Mouse (Mus musculus) G1E (cell line): ENCODE measurements around the gene Klhl36. TPM values are rescaled to one million over a fixed set of nuclear protein-coding genes. Genes with fewer than 3 reads are reported as not detected.

Source experiments
- ATAC-seq: 2 replicates; pipeline ENCODE4 v1.8.0; 2016; ENCODE audit warnings: mild to moderate bottlenecking; ENCODE audit not compliant: insufficient number of reproducible peaks, poor library complexity, low FRiP score, severe bottlenecking; ENCODE audit errors: extremely low read depth
- DNase-seq: peaks from one replicate; pipeline ENCODE4 v3.0.0; 2012; ENCODE audit warnings: low spot score
- H3K27me3 ChIP-seq: 2 replicates; pipeline ENCODE4 v1.6.1; 2012; ENCODE audit warnings: mild to moderate bottlenecking, low read length, inconsistent platforms; ENCODE audit not compliant: insufficient read depth
- H3K36me3 ChIP-seq: replicated peaks from 2 replicates; pipeline ENCODE3; 2012; ENCODE audit warnings: mild to moderate bottlenecking, inconsistent platforms
- H3K4me1 ChIP-seq: 2 replicates; pipeline ENCODE4 v1.6.1; 2012; ENCODE audit warnings: low read depth, low read length, inconsistent platforms, mixed read lengths; ENCODE audit not compliant: insufficient read depth
- H3K4me3 ChIP-seq: 2 replicates; pipeline ENCODE4 v1.5.1; 2012; ENCODE audit warnings: low read depth, mild to moderate bottlenecking, inconsistent platforms, low read length, moderate library complexity, mixed read lengths
- H3K9me3 ChIP-seq: replicated peaks from 2 replicates; pipeline ENCODE4 v1.6.1; 2012; ENCODE audit warnings: inconsistent platforms
- CTCF ChIP-seq: IDR thresholded peaks from 2 replicates; pipeline ENCODE4 v1.5.1; 2012; ENCODE audit warnings: low read depth, low read length, inconsistent platforms, mixed read lengths
- GATA1 ChIP-seq: IDR thresholded peaks from 2 replicates; pipeline ENCODE4 v1.6.1; 2012; ENCODE audit warnings: borderline replicate concordance, low read length, inconsistent platforms, mixed read lengths
- GATA2 ChIP-seq: IDR thresholded peaks from 2 replicates; pipeline ENCODE4 v1.6.1; 2012; ENCODE audit warnings: low read depth, low read length, inconsistent platforms, borderline replicate concordance
- POLR2AphosphoS5 ChIP-seq: IDR thresholded peaks from 2 replicates; pipeline ENCODE4 v1.6.1; 2012; ENCODE audit warnings: low read depth, low read length, inconsistent platforms; ENCODE audit not compliant: insufficient replicate concordance
- TAL1 ChIP-seq: conservative IDR thresholded peaks from 2 replicates; pipeline ENCODE4 v1.6.1; 2012; ENCODE audit warnings: low read depth, low read length, inconsistent platforms, mixed read lengths
- polyA plus RNA-seq: library from polyadenylated mRNA; stranded (reverse); fragments of >175 nt; gene quantifications from 2 replicates; pipeline ENCODE4 v1.2.3, GENCODE M21; 2012
- total RNA-seq, 2 experiments: library from RNA; stranded (forward) in 1 of 2; stranded (reverse) in 1 of 2; fragments of 200-1000 nt in 1 of 2; fragments of >200 nt in 1 of 2; fragmentation: Nextera tagmentation in 1 of 2; gene quantifications; 2 replicates each; pipeline ENCODE4 v1.2.3; 2014 to 2017

Gene Klhl36
- total and polyA plus RNA-seq, 3 experiments, result 3.9 to 8.7 (median 8.0) TPM

DNA sequence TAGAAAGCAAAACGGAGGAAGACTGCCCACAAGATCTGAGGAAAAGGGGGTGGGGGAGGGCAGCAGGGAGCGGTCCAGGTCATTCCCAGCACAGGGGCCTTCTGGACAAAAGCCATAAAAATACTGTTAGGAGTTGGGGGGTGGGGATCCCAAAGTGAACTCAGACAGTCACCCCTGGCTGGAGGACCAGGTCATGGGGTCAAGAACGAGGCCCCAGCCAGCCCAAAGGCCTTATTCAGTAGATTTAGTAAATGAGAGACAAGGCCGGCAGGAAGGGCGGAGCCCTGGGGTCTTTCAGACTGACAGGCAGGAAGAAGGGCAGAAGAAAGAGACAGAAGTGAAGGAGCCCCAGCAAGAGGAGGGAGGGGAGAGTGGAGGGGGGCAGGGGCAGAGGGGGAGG, 29.1 kb upstream of the Klhl36 start:
- no peak for DNase-seq
- Histone ChIP-seq H3K27me3 (peaks cover 34% of the 10 kb centered on the region), H3K4me1 (peaks cover 7% of the 10 kb centered on the region), H3K4me3 (no peak overlapping the region), H3K36me3 (no peaks in the 10 kb centered on the region), H3K9me3 (no peaks in the 10 kb centered on the region)
- ATAC-seq, result no peak
- TF ChIP-seq TAL1 (no peak), GATA2 (no peak), CTCF (no peak), POLR2AphosphoS5 (no peak), GATA1 (no peak)

DNA sequence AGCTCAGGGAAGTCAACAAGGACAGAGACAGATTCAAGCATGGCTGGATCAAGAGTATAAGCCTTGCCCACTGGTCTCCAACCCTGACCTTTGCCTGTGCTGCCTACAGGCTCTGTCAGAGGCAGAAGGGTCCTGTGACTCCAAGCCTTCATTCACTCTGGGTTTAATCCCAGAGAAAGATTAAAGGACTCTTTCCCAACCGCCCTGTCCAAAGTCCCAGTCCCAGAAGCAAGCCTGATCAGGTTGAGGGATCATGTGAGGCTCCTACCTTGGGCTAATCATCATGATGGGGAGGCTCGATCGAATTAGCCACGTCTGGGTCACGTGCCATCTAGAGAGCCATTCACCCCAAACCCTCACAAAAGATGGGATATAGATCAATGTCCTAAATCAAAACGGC, 27.4 kb upstream of the Klhl36 start:
- ATAC-seq, result no peak
- DNase-seq, result no peak
- Histone ChIP-seq H3K4me3 (no peak overlapping the region), H3K36me3 (no peaks in the 10 kb centered on the region), H3K4me1 (peaks cover 9% of the 10 kb centered on the region), H3K9me3 (no peaks in the 10 kb centered on the region), H3K27me3 (peaks cover 37% of the 10 kb centered on the region)
- TF ChIP-seq POLR2AphosphoS5 (no peak), TAL1 (no peak), GATA2 (no peak), GATA1 (no peak), CTCF (no peak)

DNA sequence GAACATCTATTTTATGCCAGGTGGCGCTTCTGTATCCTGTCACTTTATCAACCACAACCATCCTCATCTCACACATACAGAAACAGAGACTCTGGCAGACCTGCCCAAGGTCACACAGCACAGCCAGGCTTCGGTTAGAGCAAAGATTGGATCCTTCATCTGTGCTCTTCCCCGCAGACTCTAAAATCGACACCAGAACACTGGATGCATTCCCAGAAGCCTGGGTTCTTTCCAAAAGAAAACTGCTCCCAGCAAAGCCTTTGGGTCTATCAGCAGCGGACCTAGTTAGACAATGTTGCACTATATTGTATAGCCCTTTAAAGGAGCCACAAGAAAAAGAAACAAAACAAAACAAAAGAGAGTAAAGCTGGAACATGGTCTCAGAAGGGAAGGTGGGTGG, 26.8 kb upstream of the Klhl36 start:
- Histone ChIP-seq H3K9me3 (no peaks in the 10 kb centered on the region), H3K4me1 (peaks cover 15% of the 10 kb centered on the region), H3K27me3 (peaks cover 37% of the 10 kb centered on the region), H3K36me3 (no peaks in the 10 kb centered on the region), H3K4me3 (no peak overlapping the region)
- ATAC-seq, result no peak
- TF ChIP-seq GATA2 (no peak), GATA1 (no peak), POLR2AphosphoS5 (no peak), CTCF (no peak), TAL1 (no peak)
- DNase-seq, result no peak

DNA sequence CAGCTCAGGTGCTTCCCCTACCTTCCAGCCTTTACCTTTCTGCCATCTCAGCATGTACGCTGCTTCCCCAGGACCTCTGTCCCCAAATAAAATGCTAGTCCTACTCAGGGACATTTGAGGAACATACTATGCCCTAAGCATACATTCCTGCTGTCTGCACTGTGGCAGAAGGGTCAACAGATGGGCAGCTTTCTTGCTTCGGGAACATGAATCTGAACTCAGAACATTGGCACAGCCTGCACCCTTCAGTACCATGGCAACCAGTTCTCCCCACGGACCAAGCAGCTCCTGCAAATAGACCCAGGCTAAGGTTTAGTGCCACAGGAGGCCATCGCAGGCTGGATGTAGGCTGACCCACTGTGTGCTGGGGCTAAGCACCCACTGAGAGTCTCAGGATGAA, 25.2 kb upstream of the Klhl36 start:
- peaks cover 33% of the 10 kb centered on the region for H3K27me3 ChIP-seq
- peaks cover 22% of the 10 kb centered on the region for H3K4me1 ChIP-seq
- H3K9me3 ChIP-seq, result no peaks in the 10 kb centered on the region
- H3K36me3 ChIP-seq, result no peaks in the 10 kb centered on the region
- no peak for TF ChIP-seq GATA2
- TF ChIP-seq CTCF, result no peak
- no peak for TF ChIP-seq POLR2AphosphoS5
- no peak for TF ChIP-seq GATA1
- TF ChIP-seq TAL1, result no peak
- no peak for ATAC-seq
- no peak overlapping the region for H3K4me3 ChIP-seq
- DNase-seq, result no peak

DNA sequence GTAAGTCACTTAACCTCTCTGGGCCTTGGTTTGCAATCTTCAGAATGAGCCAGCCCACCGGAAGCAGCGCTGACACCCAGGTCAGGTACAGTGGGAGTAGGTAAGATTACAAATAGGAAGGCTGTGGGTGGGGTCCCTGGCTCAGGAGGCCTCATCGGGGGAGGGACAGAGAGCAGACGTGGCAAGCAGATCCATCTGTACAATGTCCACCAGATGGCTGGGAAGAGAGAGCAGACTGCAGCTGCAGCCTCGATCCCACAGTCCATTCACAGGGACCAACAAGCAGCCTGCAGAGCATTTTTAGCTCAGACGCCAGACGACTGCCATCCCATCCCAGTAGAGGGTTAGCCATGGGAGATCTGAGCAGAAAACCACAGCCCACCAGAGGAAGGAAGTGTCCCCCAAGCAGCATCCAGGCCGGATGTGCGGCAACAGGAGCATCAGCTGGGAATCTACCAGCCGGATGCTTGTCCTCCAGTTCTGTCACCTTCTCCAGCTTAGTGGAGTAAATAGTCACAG, 24.5 kb upstream of the Klhl36 start:
- Histone ChIP-seq H3K36me3 (no peaks in the 10 kb centered on the region), H3K4me3 (no peak overlapping the region), H3K9me3 (no peaks in the 10 kb centered on the region), H3K4me1 (peaks cover 22% of the 10 kb centered on the region), H3K27me3 (peaks cover 27% of the 10 kb centered on the region)
- ATAC-seq, result no peak
- no peak for TF ChIP-seq POLR2AphosphoS5
- no peak for TF ChIP-seq GATA2
- TF ChIP-seq CTCF, result no peak
- TF ChIP-seq TAL1, result no peak
- no peak for TF ChIP-seq GATA1
- DNase-seq, result no peak

DNA sequence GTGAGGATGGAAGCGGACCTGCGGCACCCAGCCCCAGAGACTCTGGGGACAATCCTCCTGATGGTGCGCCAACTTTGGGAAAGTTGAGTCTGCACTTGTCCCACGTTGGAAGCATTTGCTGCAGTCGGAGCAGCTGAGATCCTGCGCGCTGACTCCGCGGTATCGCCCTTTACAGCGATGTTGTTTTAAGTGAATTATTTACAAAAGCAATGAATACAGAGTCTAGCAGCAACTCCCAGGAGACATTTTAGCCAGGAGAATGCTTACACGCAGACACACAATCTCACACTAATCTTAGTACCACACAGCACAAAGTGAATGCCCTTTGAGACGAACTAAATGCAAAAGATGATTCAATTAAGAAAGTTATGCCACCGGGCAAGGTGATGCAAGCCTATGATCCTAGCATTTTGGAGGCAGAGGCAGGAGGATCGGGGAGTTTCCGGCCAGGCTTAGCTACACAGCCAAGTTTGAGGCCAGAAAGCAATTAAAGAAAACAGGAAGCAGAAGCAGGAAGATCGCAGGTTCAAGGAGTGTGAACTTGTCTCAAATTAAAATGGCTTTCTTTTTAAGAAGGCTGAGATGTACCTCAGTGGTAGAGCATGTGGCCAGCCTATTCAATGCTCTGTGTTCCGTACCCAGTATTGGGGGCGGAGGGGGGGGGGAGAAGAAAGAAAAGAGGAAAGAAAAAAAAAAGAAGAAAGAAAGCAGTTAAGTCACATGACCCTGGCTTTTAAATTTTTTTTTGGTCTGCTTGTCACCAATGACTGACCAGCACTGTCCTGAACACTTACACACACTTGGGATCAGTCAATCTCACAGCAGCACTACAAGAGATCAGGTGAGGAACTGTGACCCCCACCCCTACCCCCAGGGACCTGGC, 23.7 kb upstream of the Klhl36 start:
- no peak for ATAC-seq
- H3K9me3 ChIP-seq, result no peaks in the 10 kb centered on the region
- H3K27me3 ChIP-seq, result peaks cover 27% of the 10 kb centered on the region
- no peak overlapping the region for H3K4me3 ChIP-seq
- DNase-seq, result no peak
- H3K4me1 ChIP-seq, result peaks cover 22% of the 10 kb centered on the region
- H3K36me3 ChIP-seq, result no peaks in the 10 kb centered on the region
- no peak for TF ChIP-seq TAL1
- TF ChIP-seq GATA2, result no peak
- no peak for TF ChIP-seq POLR2AphosphoS5
- no peak for TF ChIP-seq CTCF
- no peak for TF ChIP-seq GATA1
